Mouse (Mus musculus): ENCODE results near the gene Hivep3. TPM values are rescaled to one million over a fixed set of nuclear protein-coding genes. Genes with fewer than 3 reads are reported as not detected.

Gene Hivep3
- polyA plus RNA-seq, 1 experiment from 2014 or later = 19.0 TPM

DNA sequence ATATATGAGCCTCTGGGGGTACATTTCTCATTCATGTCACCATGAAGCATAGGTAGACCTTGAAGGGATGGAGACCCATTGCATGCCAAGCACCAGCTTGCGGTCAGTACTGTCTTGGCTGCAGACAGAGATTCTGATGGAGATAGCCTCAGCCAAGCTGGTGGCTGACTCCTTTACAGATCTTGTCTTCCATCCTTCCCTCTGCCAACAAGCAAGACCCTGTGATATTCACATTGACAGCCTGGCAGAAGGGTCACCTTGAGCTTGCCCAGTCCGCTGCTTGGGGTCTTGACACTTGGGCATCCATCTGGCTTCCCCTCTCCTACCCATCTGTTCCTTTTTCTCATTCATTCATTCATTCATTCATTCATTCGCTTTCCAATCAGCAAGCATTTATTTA, 133.5 kb downstream of the Hivep3 start:
- peaks cover 5% of the 10 kb centered on the region for H3K4me1 ChIP-seq
- no peak overlapping the region for H3K4me2 ChIP-seq
- H3K9ac ChIP-seq = no peak overlapping the region
- H3K9me3 ChIP-seq = no peaks in the 10 kb centered on the region
- ATAC-seq (replicated peaks) = no peak
- no peaks in the 10 kb centered on the region for H3K27me3 ChIP-seq (replicated peaks)
- no peaks in the 10 kb centered on the region for H3K36me3 ChIP-seq (replicated peaks)
- no peak overlapping the region for H3K27ac ChIP-seq
- WGBS = 93% methylated on average over 3 of the region's 3 CpGs
- no peak overlapping the region for H3K4me3 ChIP-seq

DNA sequence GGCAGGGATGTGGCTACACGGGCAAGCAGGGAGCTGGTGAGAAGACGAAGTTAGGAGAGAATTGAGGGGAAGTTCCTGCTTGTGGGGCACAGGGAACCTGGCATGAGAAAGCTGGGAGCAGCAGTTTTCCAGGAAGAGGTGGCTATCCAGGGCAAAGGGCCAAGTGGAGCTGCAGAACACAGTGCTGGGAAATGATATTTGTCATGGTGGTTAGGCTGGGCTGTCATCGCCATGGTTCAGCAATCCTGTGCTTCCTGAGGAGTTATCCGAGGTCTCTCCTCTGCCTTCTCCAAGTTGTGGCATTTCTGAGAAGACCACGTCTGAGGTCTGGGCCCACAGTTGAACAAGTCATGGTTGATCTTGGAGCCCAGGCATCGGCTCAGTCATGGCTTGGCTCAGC, 136.8 kb downstream of the Hivep3 start:
- Histone ChIP-seq H3K4me2 (no peak overlapping the region), H3K4me1 (peaks cover 5% of the 10 kb centered on the region), H3K36me3 (replicated peaks) (no peaks in the 10 kb centered on the region), H3K9ac (no peak overlapping the region), H3K27ac (no peak overlapping the region), H3K27me3 (replicated peaks) (no peaks in the 10 kb centered on the region), H3K4me3 (no peak overlapping the region), H3K9me3 (no peaks in the 10 kb centered on the region)
- no peak for ATAC-seq (replicated peaks)
- WGBS = 83% methylated on average over 6 of the region's 6 CpGs

DNA sequence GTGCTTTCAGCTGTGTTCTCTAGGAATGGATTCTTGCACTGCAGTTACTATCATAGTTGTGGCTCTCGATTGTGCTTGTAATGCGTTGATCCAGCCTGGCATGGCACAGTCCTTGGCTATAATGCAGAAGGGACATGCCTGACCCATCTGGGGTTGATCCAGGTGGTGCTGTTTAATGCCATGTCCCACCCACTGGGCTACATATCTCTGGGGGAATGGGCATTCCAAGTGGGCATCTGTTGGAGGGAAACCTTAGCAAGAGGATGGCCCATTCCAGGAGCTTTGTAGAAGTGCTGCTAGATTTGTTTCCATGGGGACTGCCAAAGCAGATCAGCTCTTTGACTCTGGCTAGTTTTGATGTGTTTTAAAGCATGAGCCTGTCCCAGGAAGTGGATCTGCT, 137.9 kb downstream of the Hivep3 start:
- H3K4me2 ChIP-seq = no peak overlapping the region
- H3K4me3 ChIP-seq = no peak overlapping the region
- no peak for ATAC-seq (replicated peaks)
- no peak overlapping the region for H3K9ac ChIP-seq
- H3K27ac ChIP-seq = no peak overlapping the region
- no peaks in the 10 kb centered on the region for H3K36me3 ChIP-seq (replicated peaks)
- H3K9me3 ChIP-seq = no peaks in the 10 kb centered on the region
- H3K27me3 ChIP-seq (replicated peaks) = no peaks in the 10 kb centered on the region
- WGBS = 93% methylated on average over 2 of the region's 2 CpGs
- no peaks in the 10 kb centered on the region for H3K4me1 ChIP-seq

DNA sequence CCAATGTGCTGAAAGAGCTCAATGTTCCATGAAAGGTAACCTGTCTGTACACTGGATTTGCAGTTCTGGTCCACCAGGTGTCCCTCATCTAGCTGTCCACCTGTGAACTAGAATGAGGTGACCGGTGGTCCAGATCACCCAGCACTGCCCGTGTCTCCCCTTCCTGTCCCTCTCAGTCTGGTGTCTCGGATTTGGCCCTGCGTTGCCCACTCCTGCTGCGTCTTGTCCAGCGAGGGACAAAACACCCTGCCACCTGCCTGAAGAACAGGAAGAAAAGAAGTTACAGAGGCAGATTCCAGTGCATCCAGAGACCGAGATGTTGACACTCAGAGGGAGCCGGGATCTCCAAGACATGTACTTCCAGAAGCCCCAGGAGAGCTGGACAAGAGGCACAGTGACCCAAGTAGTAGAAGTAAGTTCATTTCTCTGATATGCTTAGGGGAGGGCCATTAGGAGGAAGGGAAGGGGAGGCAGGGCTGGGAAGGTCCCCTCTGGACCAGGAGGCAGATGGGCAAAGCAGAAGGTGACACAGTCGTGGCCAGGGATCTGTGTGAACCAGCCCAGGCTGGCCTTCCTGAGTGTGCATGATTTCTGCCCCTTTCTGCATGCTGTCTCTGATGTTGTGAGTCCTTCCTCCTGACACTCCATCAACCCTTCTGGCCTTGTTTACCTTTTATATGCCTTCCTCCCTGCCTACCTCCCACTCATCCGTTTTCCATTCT, 138.4 kb downstream of the Hivep3 start:
- H3K27ac ChIP-seq = no peak overlapping the region
- no peak for ATAC-seq (replicated peaks)
- H3K4me1 ChIP-seq = no peaks in the 10 kb centered on the region
- no peaks in the 10 kb centered on the region for H3K36me3 ChIP-seq (replicated peaks)
- no peak overlapping the region for H3K9ac ChIP-seq
- WGBS = 89% methylated on average over 10 of the region's 10 CpGs
- H3K4me3 ChIP-seq = no peak overlapping the region
- no peaks in the 10 kb centered on the region for H3K27me3 ChIP-seq (replicated peaks)
- no peak overlapping the region for H3K4me2 ChIP-seq
- no peaks in the 10 kb centered on the region for H3K9me3 ChIP-seq

DNA sequence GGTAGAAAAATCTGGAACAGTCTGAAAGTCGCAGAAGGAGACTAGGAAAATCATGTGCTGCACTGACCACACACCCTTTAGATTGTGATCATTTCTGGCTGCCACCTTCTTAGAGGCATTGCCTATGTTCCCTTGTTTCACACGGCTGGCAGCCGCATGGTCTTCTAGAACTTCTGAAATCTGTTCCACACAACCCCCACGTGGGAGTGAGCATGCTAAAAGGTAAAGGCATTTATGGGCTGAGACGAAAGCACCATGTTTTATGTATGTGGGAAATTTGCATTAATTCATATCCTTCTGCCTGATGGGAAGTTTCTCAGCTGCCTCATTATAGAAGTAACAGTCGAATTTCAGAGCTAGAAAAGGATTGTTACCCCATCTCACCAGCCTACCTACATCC, 140.4 kb downstream of the Hivep3 start:
- no peak overlapping the region for H3K4me3 ChIP-seq
- H3K4me1 ChIP-seq = no peaks in the 10 kb centered on the region
- WGBS = 59% methylated on average over 6 of the region's 6 CpGs
- no peaks in the 10 kb centered on the region for H3K36me3 ChIP-seq (replicated peaks)
- no peaks in the 10 kb centered on the region for H3K9me3 ChIP-seq
- H3K9ac ChIP-seq = no peak overlapping the region
- H3K27me3 ChIP-seq (replicated peaks) = no peaks in the 10 kb centered on the region
- no peak overlapping the region for H3K4me2 ChIP-seq
- no peak for ATAC-seq (replicated peaks)
- no peak overlapping the region for H3K27ac ChIP-seq

DNA sequence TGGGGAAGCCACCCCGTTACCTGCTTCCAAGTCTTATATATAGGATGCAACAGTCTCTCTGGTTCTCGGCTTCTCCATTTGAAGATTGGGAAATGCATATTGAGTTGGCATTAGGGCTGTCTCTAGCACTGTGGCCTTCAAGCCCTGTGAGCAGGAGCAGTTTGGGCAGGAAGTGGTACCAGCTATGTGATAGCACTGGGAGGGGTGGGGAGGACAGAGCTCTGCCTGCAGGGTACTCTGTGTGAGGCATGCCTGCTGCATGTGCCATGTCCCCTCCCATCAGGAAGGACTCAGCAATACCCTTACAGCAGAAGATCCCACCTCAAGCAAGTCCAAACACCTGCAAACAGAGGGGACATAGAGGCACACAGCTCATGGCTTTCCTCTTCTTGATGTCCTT, 142.0 kb downstream of the Hivep3 start:
- Histone ChIP-seq H3K4me1 (no peaks in the 10 kb centered on the region), H3K4me3 (no peak overlapping the region), H3K9ac (no peak overlapping the region), H3K36me3 (replicated peaks) (no peaks in the 10 kb centered on the region), H3K4me2 (no peak overlapping the region), H3K9me3 (no peaks in the 10 kb centered on the region), H3K27me3 (replicated peaks) (no peaks in the 10 kb centered on the region), H3K27ac (no peak overlapping the region)
- WGBS = 89% methylated on average over 2 of the region's 2 CpGs
- ATAC-seq (replicated peaks) = no peak

DNA sequence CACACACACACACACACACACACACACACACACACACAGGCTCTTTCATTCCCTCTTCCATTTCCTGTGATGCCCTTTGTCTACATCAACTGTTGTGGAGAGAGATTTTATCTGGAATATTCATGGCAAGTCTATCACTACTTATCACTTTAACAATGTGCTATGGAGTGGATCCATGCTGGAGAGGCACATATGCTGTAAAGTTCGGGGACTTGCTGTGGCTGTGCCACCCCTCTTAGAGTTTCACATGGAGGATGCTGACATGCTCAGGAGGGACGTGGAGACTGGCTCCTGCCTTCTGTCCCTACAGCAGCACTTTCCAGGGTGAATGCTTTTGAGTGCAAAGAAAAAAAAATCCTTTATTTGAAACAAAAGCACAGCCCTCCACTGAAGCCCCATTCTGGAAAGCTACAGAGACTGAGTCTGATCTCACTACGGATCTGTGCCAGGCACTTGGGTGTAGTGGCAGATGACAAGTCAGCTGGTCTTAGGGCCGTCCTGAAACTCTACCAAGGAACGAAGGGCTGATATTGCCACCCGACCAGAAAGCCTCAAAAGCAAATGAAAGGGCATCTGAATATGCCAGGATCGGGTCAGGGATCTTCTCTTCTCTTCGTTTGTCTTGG, 143.1 kb downstream of the Hivep3 start:
- Histone ChIP-seq H3K4me2 (no peak overlapping the region), H3K36me3 (replicated peaks) (no peaks in the 10 kb centered on the region), H3K9me3 (no peaks in the 10 kb centered on the region), H3K4me1 (no peaks in the 10 kb centered on the region), H3K9ac (no peak overlapping the region), H3K4me3 (no peak overlapping the region), H3K27ac (no peak overlapping the region), H3K27me3 (replicated peaks) (no peaks in the 10 kb centered on the region)
- WGBS = 56% methylated on average over 8 of the region's 8 CpGs
- no peak for ATAC-seq (replicated peaks)

DNA sequence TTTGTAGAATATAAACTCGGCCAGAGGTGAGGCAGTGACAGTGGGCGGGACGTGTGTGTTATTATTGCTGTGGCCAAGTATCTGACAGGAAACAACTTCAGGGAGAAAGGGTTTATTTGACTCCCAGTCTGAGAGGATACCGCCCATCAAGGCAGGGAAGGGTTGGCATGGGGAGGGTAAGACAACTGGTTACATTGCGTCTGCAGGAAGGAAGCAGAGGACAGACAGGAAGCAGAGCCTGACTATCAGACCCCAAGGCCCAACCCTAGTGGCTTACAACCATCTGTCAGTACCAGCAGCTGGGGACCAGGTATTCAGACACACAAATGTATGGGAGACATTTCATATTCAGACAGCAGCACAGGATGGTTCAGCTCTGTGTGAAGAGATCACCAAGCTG, 144.6 kb downstream of the Hivep3 start:
- H3K27ac ChIP-seq = no peak overlapping the region
- H3K36me3 ChIP-seq (replicated peaks) = no peaks in the 10 kb centered on the region
- no peak overlapping the region for H3K9ac ChIP-seq
- no peaks in the 10 kb centered on the region for H3K9me3 ChIP-seq
- 92% methylated on average over 5 of the region's 5 CpGs for WGBS
- H3K4me2 ChIP-seq = no peak overlapping the region
- no peak for ATAC-seq (replicated peaks)
- no peak overlapping the region for H3K4me3 ChIP-seq
- no peaks in the 10 kb centered on the region for H3K4me1 ChIP-seq
- no peaks in the 10 kb centered on the region for H3K27me3 ChIP-seq (replicated peaks)

DNA sequence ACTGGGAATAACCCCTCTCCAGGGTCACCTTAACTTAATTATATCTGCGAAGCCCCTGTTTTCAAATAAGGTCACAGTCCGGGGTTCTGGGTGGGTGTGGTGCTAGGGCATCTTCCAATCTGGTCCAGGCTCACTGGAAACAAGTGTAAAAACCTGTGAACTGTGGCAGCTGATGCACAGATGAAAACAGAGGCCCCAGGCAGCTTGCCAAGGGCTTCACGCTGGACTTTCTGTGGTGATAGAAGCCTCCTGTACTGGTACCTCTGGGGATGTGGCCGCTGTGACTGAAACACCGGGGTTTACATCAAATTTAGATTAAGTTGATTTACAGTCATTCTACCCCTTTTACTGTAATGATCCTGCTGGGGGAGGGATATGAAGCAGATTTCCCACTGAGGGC, 146.1 kb downstream of the Hivep3 start:
- Histone ChIP-seq H3K4me3 (no peak overlapping the region), H3K4me2 (no peak overlapping the region), H3K4me1 (no peaks in the 10 kb centered on the region), H3K36me3 (replicated peaks) (no peaks in the 10 kb centered on the region), H3K27me3 (replicated peaks) (no peaks in the 10 kb centered on the region), H3K9ac (no peak overlapping the region), H3K27ac (no peak overlapping the region), H3K9me3 (no peaks in the 10 kb centered on the region)
- 58% methylated on average over 5 of the region's 5 CpGs for WGBS
- no peak for ATAC-seq (replicated peaks)

DNA sequence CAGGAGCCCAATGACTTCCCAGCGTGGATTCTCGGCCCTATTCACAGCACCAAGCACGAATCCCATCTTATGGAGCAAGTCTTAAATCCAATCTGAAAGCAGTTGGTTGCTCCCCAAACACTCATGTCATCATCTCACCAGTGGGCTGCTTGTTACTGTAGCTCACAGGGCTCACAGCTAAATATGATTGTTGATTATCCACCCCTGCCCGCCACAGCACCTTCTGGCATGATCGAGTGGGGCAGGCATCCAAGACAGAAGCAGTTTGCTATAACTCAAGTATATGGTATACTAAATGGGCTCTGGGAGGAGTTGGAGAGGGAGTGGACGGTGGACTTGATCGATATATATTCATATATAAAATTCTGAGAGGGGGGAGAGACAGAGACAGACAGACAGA, 146.7 kb downstream of the Hivep3 start:
- H3K4me2 ChIP-seq = no peak overlapping the region
- no peaks in the 10 kb centered on the region for H3K36me3 ChIP-seq (replicated peaks)
- no peaks in the 10 kb centered on the region for H3K9me3 ChIP-seq
- no peak for ATAC-seq (replicated peaks)
- H3K4me1 ChIP-seq = no peaks in the 10 kb centered on the region
- H3K27me3 ChIP-seq (replicated peaks) = no peaks in the 10 kb centered on the region
- H3K4me3 ChIP-seq = no peak overlapping the region
- H3K9ac ChIP-seq = no peak overlapping the region
- 86% methylated on average over 7 of the region's 7 CpGs for WGBS
- no peak overlapping the region for H3K27ac ChIP-seq

DNA sequence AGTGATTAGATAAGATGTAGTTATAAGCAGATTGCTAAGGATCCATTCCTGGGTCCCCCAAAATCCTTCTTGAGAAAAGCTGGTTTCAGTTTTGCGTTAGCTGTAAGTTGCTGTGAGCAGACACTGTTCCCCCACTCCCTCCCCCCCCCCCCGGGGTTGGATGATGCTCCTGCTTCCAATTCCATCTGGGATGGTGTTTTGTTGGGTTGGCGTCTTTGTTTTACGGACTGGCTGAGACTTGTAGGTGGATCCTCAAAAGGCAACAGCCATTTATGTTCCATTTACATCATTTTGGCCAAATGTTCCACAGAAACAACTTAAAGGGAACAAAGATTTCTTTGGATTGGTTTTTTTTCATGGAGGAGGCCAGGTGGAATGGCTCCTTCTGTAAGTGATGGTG, 147.7 kb downstream of the Hivep3 start:
- Histone ChIP-seq H3K4me2 (no peak overlapping the region), H3K9ac (no peak overlapping the region), H3K27ac (no peak overlapping the region), H3K9me3 (no peaks in the 10 kb centered on the region), H3K27me3 (replicated peaks) (no peaks in the 10 kb centered on the region), H3K36me3 (replicated peaks) (no peaks in the 10 kb centered on the region), H3K4me1 (no peaks in the 10 kb centered on the region), H3K4me3 (no peak overlapping the region)
- WGBS = 78% methylated on average over 4 of the region's 4 CpGs
- ATAC-seq (replicated peaks) = no peak

DNA sequence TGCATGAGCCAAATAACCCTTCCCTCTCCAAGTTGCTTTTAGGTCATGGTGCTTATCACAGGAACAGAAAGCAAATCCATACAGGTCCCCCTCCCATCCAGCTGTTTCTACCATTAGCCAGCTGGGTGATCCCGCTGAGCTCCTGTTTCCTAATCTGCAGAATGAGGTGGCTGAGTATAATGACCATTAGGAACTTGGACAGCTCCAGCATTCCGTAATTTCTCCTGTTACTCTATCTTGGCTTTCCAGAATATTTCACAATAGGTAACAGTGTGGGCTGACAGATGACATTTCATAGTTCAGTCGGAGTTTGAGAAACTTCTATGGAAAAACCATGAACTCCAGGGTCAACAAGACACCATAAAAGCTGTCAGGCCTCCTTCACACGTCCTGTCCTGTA, 148.8 kb downstream of the Hivep3 start:
- WGBS = 44% methylated on average over 4 of the region's 4 CpGs
- no peak for ATAC-seq (replicated peaks)
- Histone ChIP-seq H3K36me3 (replicated peaks) (no peaks in the 10 kb centered on the region), H3K9ac (no peak overlapping the region), H3K27ac (no peak overlapping the region), H3K27me3 (replicated peaks) (no peaks in the 10 kb centered on the region), H3K9me3 (no peaks in the 10 kb centered on the region), H3K4me2 (no peak overlapping the region), H3K4me1 (no peaks in the 10 kb centered on the region), H3K4me3 (no peak overlapping the region)

DNA sequence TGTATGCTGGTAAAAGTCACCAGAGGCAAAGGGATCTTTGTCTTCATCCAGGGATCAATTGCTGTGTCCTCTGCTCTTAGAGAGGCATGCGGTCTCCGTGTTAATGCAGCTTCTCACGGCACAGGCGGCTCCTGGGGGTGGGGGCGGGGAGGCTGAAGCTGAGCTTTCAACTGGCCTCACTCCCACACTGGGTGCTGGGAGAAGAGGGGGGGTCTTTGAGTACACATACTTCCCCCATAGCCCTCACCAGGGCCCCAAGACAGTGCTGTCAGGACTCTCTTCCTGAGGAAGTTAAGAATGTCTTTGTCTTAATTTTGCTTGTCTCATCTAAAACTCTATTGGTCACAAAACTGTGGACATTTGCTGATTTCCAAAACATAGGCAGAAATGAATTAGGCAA, 149.2 kb downstream of the Hivep3 start:
- no peak overlapping the region for H3K9ac ChIP-seq
- H3K9me3 ChIP-seq = no peaks in the 10 kb centered on the region

More for the DNA sequence above, 149.2 kb downstream of the Hivep3 start:
- Histone ChIP-seq H3K36me3 (replicated peaks) (no peaks in the 10 kb centered on the region), H3K4me3 (no peak overlapping the region), H3K27ac (no peak overlapping the region), H3K4me2 (no peak overlapping the region), H3K27me3 (replicated peaks) (no peaks in the 10 kb centered on the region), H3K4me1 (no peaks in the 10 kb centered on the region)
- 49% methylated on average over 5 of the region's 5 CpGs for WGBS
- ATAC-seq (replicated peaks) = no peak

Data from midbrain, embryonic 15.5 days (tissue).